Mouse (Mus musculus): ENCODE measurements around the gene 4933406M09Rik.

4933406M09Rik gene

GRCm38 (mm10) chr1:134385666-134386065, at the start of gene 4933406M09Rik:
TSS of gene 4933406M09Rik (plus strand) at chr1:134385940.
- DNase-seq (ENCODE audit: low spot score), result no peak

DNA sequence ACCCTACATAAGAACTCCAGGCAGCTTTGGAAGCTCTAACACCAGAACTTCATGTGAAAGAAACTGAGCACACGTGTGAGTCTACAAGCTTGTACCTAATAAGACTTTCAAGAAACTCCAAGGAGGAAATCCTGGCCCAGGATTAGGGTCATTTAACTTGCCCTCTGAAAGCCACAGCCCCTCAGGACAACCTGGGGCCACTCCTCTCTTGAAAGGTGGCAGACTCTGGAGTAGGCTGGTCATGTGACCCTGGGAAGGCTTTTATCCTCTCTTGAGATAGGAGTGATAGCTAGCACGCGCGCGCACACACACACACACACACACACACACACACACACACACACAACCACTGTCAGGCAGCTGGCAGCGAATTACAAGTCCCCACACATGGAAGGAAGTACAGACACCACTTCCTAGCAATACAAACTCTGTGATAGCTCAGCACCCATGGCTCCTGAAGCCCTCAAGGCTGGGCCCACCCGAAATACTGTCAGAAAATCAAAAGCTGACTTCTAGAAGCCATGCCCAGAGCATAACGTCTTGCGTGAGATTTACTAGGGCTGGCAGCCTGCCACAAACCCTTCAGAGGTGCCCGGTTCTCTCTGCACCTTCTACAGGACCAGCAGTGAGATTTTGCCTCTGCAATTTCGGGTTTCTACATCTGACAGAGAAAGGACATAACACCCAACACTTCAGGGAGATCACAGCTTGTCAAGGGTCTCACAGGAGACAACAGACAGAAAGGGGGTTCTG, 48.6 kb upstream of the 4933406M09Rik start:
- no peak for DNase-seq (ENCODE audit: low spot score)

DNA sequence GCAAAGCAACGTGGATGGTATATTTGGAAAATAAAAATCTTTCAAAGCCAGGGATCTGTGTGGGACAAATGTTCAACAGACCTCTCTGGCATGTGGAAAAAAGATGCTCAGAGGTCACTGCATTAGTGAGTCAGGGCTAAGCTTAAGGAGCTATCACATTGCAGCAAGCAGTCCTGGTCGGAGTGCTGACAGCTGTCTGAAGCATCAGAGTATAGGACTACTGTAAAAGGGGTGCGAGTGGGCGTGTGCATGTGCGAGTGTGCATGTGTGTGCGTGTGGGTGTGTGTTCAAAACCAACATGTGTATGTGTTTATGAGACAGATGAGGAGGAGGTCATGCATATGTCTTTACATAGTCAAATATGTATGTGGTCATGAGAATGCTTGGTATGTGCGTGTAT, 46.6 kb upstream of the 4933406M09Rik start:
- DNase-seq (ENCODE audit: low spot score), result no peak

GRCm38 (mm10) chr1:134339757-134340619, 45.8 kb upstream of the 4933406M09Rik start:
- no peak for DNase-seq (ENCODE audit: low spot score)

- no peak for DNase-seq (ENCODE audit: low spot score)
Measured at GRCm38 (mm10) chr1:134341641-134342277, 44.0 kb upstream of the 4933406M09Rik start.

- no peak for DNase-seq (ENCODE audit: low spot score)
Measured at GRCm38 (mm10) chr1:134342278-134342664, 43.5 kb upstream of the 4933406M09Rik start.

DNA sequence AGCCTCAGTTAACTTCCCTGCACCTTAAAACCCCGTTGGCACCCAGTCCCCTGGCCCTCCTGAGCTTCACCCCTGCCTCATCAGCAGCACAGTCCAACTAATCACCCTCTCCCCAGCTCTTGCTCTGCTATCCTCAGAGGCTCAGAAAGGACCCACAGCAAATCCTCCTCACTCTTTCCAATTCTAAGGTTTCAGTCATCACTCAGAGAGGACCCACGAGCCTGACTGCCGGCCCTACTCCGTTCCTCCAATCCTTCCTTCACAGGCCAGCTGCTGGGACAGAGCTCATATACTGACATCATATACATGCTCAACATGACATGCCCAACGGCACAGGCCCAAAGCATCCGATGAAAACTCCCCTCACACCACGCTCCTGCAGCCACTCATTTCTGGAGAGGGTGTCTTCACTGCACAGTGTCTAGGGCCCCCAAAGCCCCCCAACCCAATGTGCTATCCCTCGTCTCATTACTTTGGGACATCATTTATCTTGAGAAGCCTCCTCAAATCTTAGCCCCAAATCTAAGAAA, 42.9 kb upstream of the 4933406M09Rik start:
- no peak for DNase-seq (ENCODE audit: low spot score)

GRCm38 (mm10) chr1:134343567-134343966, 42.2 kb upstream of the 4933406M09Rik start:
- no peak for DNase-seq (ENCODE audit: low spot score)

- peak; percentile 97 for DNase-seq (ENCODE audit: low spot score)
Measured at GRCm38 (mm10) chr1:134344005-134344950, 41.5 kb upstream of the 4933406M09Rik start.

GRCm38 (mm10) chr1:134345075-134345474, 40.7 kb upstream of the 4933406M09Rik start:
- no peak for DNase-seq (ENCODE audit: low spot score)

DNA sequence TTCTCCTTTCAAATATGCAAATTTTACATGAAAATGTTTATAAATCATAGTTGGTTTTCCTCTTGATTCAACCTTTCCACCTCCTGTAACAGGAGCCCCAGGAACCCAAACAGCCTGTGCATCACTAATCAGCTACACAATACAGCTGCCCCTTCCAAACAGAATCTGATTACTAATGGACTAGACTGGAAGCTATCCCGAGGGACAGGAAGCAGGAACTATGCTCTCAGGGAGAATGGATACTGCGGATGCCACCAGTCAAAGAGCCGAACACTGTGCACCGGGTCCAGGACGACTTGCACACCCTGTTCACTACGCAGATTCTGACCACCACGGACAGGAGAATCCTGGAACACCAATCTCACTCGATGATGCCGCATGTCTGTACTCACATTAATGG, 37.9 kb upstream of the 4933406M09Rik start:
- DNase-seq (ENCODE audit: low spot score), result no peak

GRCm38 (mm10) chr1:134353326-134353725, 32.4 kb upstream of the 4933406M09Rik start:
- DNase-seq (ENCODE audit: low spot score), result no peak

GRCm38 (mm10) chr1:134357461-134357860, 28.3 kb upstream of the 4933406M09Rik start:
- DNase-seq (ENCODE audit: low spot score), result no peak

GRCm38 (mm10) chr1:134360656-134361055, 25.1 kb upstream of the 4933406M09Rik start:
- DNase-seq (ENCODE audit: low spot score), result no peak

- DNase-seq (ENCODE audit: low spot score), result no peak
Measured at GRCm38 (mm10) chr1:134361195-134361856, 24.4 kb upstream of the 4933406M09Rik start.

DNA sequence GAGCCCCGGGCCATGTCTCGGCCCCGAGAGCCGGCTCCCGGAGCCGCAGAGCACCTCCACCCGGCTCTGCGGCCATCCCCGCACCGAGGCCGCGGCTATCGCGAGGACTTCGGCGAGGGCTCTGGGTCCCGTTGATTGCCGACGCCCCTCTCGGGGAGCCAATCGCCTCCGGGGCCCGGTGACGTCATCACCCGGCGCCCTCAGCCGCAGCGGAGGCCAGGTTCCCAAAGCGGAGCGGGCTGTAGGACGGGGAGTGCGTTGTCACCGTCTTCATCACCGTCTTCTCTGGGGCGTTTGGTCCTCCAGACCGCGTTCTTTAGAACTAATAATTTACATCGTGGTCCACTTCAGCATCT, 23.9 kb upstream of the 4933406M09Rik start, which contains the start of gene Tmem183a:
Tmem183a (minus strand) TSS at position 123 of the 356 bp plus-strand sequence.
- DNase-seq (ENCODE audit: low spot score), result peak; percentile 96

- DNase-seq (ENCODE audit: low spot score), result no peak
Measured at GRCm38 (mm10) chr1:134363194-134363593, 22.5 kb upstream of the 4933406M09Rik start.

- no peak for DNase-seq (ENCODE audit: low spot score)
Measured at GRCm38 (mm10) chr1:134365491-134365890, 20.2 kb upstream of the 4933406M09Rik start.

DNA sequence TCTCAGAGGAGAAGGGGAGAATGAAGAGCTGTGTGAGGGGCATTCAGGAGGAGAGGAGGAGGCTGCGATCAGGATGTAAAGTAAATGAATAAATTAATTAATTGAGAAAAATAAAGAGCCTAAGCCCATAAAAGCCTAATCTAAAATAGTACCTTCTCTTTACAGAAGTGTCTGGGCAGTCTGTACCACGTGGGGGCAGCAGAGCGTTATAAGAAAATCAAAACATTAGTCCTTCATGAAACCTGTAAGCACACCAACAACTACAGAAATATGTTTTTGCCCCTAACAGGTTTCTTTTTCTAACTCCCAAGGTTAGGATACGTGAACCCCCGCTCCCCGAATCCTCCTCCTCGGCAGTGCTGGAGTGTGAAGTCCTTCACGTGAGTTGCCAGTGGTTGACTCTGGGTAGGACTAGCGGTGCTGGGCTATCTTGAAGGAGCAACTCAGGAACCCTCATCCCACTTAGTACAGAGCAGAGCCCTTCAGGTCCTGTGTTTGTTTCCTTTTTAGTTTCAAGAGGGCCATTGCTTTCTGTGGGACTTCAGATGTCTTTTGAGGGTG, 16.9 kb upstream of the 4933406M09Rik start:
- DNase-seq (ENCODE audit: low spot score), result peak; percentile 74

DNA sequence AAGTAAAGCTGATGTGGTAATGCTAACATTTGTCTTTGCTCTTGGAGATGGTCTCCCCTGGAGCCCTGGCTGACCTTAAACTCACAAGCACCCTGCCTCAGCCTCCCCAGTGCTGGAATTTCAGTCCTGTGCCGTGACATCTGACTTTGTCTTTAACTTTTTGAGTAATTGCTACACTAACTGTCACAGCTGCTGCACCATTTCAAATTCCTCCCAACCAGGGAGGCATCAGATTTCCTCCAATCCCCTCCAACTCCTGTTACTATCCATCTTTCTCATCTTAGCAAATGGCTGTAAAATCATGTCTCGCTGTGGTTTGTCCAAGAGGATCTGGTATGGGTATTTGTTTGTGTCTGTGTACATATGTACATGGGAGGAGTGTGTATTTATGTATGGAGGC, 11.6 kb upstream of the 4933406M09Rik start:
- DNase-seq (ENCODE audit: low spot score), result no peak
